Mouse (Mus musculus) kidney, postnatal 0 days (tissue): ENCODE results near the gene Nol3. TPM values are rescaled to one million over a fixed set of nuclear protein-coding genes. Genes with fewer than 3 reads are reported as not detected.

Experiments used
- ATAC-seq: fragments of 200-750 bp; cut with Nextera tagmentation; replicated peaks from 2 replicates; pipeline ENCODE4 v1.8.0; 2017; ENCODE audit warnings: low read depth, moderate number of reproducible peaks, moderate TSS enrichment, moderate library complexity; ENCODE audit not compliant: low FRiP score
- DNase-seq: peaks from one replicate; pipeline ENCODE4 v3.0.0-alpha.2; 2016; ENCODE audit warnings: low spot score
- H3K27ac ChIP-seq: fragments of 300-500 bp; sonication (generic); 2 replicates; pipeline ENCODE4 v1.5.1; 2014; ENCODE audit warnings: mild to moderate bottlenecking
- H3K27me3 ChIP-seq: fragments of 300-500 bp; sonication (generic); 2 replicates; pipeline ENCODE4 v1.6.1; 2014; ENCODE audit warnings: low read length, mixed read lengths; ENCODE audit not compliant: insufficient read depth
- H3K36me3 ChIP-seq: fragments of 300-500 bp; sonication (generic); 2 replicates; pipeline ENCODE4 v1.6.1; 2014; ENCODE audit warnings: low read length, mixed read lengths; ENCODE audit not compliant: insufficient read depth
- H3K4me1 ChIP-seq: fragments of 300-500 bp; sonication (generic); replicated peaks from 2 replicates; pipeline ENCODE4 v1.6.1; 2014; ENCODE audit warnings: antibody characterized with exemption, low read length, mixed read lengths; ENCODE audit not compliant: insufficient read depth
- H3K4me2 ChIP-seq: fragments of 300-500 bp; sonication (generic); 2 replicates; pipeline ENCODE4 v1.6.1; 2014; ENCODE audit warnings: mild to moderate bottlenecking, low read length, moderate library complexity, mixed read lengths
- H3K4me3 ChIP-seq: fragments of 300-500 bp; sonication (generic); replicated peaks from 2 replicates; pipeline ENCODE4 v1.5.1; 2014; ENCODE audit warnings: low read depth, low read length
- H3K9ac ChIP-seq: fragments of 300-500 bp; sonication (generic); 2 replicates; pipeline ENCODE4 v1.6.1; 2014; ENCODE audit warnings: low read depth, low read length
- H3K9me3 ChIP-seq: fragments of 300-500 bp; sonication (generic); replicated peaks from 2 replicates; pipeline ENCODE4 v1.6.1; 2016; ENCODE audit warnings: low read length, inconsistent platforms, mixed read lengths
- CTCF ChIP-seq: IDR thresholded peaks from 2 replicates; pipeline ENCODE4 v1.5.1; 2016; ENCODE audit warnings: antibody characterized with exemption, low read depth, mild to moderate bottlenecking, moderate library complexity
- WGBS: fragments of 180-500 bp; shearing (Covaris S2); extraction: QIAGEN DNeasy Blood & Tissue Kit; methylation state at CpG from one replicate; pipeline ENCODE4 v1.1.7; 2014; 5-methylcytosine and 5-hydroxymethylcytosine counted together
- polyA plus RNA-seq: library from polyadenylated mRNA; unstranded; fragments of >200 nt; fragmentation: Nextera tagmentation; extraction: Ambion mirVana; gene quantifications from 2 replicates; pipeline ENCODE4 v1.2.1, GENCODE M21; 2015

Nol3 gene
- polyA plus RNA-seq, 1 experiment from 2014 or later, result 0.29 TPM

DNA sequence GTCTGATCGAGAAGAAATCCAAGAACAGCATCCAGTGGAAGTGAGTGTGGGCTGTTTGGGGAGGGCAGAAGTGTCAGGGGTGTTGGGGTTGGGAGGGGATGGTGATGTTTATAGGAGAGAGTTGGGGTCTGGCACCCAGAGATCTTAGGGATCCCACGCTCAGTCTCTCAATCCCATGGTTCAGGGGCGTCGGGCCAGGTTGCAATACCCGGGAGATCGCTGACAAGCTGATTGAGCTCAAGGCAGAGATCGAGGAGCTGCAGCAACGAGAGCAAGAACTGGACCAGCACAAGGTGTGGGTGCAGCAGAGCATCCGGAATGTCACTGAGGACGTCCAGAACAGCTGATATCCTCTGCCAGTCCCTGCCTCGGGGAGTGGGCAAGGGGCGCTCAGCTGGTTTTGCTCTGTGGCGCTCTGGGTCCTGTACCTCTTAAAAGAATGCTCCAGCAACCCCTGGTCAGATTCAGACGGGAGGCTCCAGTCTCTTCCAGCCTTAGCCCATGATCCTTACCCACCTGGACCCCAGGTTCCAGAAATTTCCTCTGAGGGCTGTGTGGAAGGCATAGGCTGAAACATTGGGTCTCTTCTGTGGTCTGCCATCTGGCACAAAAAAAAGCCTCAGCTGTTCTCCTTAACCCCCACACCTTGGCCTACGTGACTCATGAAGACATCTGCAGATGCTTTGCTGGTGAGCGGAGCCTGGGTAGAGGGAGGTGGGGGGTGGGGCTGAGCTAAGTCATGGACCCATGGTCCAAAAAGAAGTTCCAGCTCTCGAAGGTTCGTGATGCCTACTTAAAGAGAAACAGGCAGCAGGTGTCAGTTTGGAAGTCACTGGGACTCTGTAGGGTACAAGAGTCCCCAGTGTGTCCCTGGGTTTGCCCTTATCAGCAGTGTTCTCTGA is 22.7 kb downstream of the Nol3 start:
- H3K4me1 ChIP-seq, result peaks cover 11% of the 10 kb centered on the region
- no peaks in the 10 kb centered on the region for H3K27me3 ChIP-seq
- H3K27ac ChIP-seq, result peak overlapping the region; percentile 79
- H3K4me2 ChIP-seq, result peak overlapping the region; percentile 88
- no peak for TF ChIP-seq CTCF
- peak overlapping the region; percentile 95 for H3K4me3 ChIP-seq
- no peak for ATAC-seq
- 62% methylated on average over 18 of the region's 18 CpGs for WGBS
- peak overlapping the region; percentile 95 for H3K9ac ChIP-seq
- no peak for DNase-seq
- no peaks in the 10 kb centered on the region for H3K9me3 ChIP-seq
- H3K36me3 ChIP-seq, result peaks cover 33% of the 10 kb centered on the region

DNA sequence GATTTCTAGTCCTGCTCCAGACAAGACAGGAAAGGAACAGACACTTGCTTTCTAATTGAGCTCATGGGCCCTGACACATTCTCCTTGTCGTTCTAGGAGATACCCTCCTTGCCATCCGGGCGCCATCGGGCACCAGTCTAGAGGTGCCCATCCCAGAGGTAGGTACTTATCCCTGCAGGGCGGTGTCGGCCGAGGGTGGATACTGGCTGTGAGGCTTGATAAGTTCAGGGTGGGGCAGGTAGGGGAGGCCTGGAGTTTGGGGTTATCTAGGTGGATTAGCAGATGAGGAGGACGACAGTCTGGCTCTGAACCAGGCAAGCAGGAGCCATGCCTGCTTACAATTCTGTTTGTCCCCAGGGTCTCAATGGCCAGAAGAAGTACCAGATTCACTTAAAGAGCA is 24.0 kb downstream of the Nol3 start:
- H3K27me3 ChIP-seq, result no peaks in the 10 kb centered on the region
- H3K9me3 ChIP-seq, result no peaks in the 10 kb centered on the region
- H3K27ac ChIP-seq, result no peak overlapping the region
- H3K36me3 ChIP-seq, result peaks cover 39% of the 10 kb centered on the region
- no peak overlapping the region for H3K4me2 ChIP-seq
- DNase-seq (no peak), ATAC-seq (no peak)
- H3K4me1 ChIP-seq, result peaks cover 11% of the 10 kb centered on the region
- WGBS, result 95% methylated on average over 8 of the region's 8 CpGs
- H3K4me3 ChIP-seq, result no peak overlapping the region
- no peak overlapping the region for H3K9ac ChIP-seq
- TF ChIP-seq CTCF, result no peak

DNA sequence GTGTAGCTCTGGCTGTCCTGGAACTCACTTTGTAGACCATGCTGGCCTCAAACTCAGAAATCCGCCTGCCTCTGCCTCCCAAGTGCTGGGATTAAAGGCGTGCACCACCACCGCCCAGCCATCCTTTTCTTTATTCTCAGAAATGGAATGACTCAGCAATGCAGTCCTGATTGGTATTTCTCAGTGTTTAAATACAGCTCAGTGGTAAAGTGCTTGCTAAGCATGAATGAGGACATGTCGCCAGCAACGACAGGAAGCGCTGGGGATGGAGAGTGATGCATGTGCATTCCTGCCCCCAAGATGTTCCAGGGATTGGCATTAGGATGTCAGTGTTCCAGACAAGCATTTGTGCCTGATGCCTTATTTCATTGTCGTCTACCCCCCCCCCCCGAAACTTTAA is 27.5 kb downstream of the Nol3 start:
- no peak for TF ChIP-seq CTCF
- DNase-seq, result no peak

DNA sequence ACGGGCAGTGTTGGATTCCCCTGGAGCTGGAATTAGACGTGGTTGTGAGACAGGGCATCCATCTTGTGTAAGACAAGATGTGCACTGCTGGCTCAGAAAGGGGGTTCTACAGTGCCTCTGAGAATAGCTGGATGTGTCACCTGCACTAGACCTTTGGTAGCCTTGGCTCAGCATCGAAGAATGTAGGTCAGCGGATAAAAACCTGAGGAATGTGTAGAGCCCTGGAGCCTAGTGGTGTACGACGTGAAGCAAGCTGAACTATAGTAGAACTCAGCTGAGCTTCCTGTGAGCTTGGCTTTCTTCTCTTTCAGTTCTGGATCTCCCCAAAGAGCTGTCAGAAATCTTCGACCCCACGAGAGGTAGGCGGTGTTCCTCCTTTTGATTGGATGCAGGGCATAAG is 27.9 kb downstream of the Nol3 start:
- TF ChIP-seq CTCF, result no peak
- peaks cover 15% of the 10 kb centered on the region; the same call in 1 of the 2 replicates for H3K4me1 ChIP-seq
- no peak overlapping the region for H3K9ac ChIP-seq
- H3K27me3 ChIP-seq, result no peaks in the 10 kb centered on the region
- H3K4me3 ChIP-seq, result no peak overlapping the region
- peaks cover 40% of the 10 kb centered on the region for H3K36me3 ChIP-seq
- H3K27ac ChIP-seq, result no peak overlapping the region
- no peak overlapping the region for H3K4me2 ChIP-seq
- ATAC-seq, result no peak
- WGBS, result 67% methylated on average over 9 of the region's 9 CpGs
- DNase-seq, result no peak
- no peaks in the 10 kb centered on the region for H3K9me3 ChIP-seq

More for the DNA sequence above, 27.5 kb downstream of the Nol3 start:
- Histone ChIP-seq H3K4me1 (peaks cover 19% of the 10 kb centered on the region; the same call in 1 of the 2 replicates), H3K9me3 (no peaks in the 10 kb centered on the region), H3K36me3 (peaks cover 39% of the 10 kb centered on the region), H3K4me3 (no peak overlapping the region), H3K9ac (no peak overlapping the region), H3K27ac (no peak overlapping the region), H3K27me3 (no peaks in the 10 kb centered on the region), H3K4me2 (no peak overlapping the region)
- 80% methylated on average over 8 of the region's 8 CpGs for WGBS
- no peak for ATAC-seq

DNA sequence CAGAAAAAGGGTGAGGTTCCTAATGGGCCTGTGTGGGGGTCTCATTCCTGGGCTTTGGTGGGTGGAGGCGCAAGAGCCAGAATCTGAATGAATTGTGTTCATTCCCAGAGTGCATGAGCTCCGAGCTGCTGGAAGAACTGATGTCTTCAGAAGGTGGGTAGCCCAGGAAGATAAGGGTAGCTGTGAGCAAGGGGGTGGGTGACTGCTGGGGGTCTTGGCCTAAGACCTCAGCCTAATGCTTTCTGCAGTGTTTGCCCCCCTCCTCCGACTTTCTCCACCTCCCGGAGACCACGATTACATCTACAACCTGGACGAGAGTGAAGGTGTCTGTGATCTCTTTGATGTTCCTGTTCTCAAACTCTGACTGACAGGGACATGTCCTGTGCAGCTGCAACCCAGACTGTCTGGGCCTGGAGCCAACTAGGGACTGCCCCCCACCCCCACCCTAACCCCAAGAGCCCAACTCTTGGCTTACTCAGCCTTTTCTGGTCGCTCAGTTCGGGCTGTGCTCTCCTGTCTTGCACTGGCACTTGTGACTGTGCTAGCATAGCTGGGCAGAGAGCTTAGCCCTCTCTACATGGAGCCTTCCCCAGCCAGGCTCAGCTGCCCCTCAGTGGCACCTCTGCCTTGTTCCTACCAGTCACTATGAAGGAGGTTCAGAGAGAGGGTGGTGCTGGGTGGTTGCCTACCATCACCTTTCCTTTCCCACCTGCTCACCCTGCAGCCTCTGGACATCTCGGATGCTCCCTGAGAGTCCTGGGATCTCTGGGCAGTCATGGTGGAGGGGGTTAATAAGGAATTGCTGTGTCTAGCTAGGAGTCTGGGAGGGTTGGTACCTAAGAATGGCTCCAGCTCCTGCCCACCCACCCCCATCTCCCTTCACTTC is 28.6 kb downstream of the Nol3 start:
- Histone ChIP-seq H3K4me1 (peaks cover 12% of the 10 kb centered on the region; the same call in 1 of the 2 replicates), H3K27ac (peak overlapping the region; percentile 38; the same call in 1 of the 2 replicates), H3K9me3 (no peaks in the 10 kb centered on the region), H3K36me3 (peaks cover 42% of the 10 kb centered on the region), H3K4me2 (no peak overlapping the region), H3K4me3 (no peak overlapping the region), H3K9ac (no peak overlapping the region), H3K27me3 (no peaks in the 10 kb centered on the region)
- no peak for DNase-seq
- 59% methylated on average over 9 of the region's 9 CpGs for WGBS
- ATAC-seq, result no peak
- TF ChIP-seq CTCF, result no peak
